Mouse (Mus musculus): Measurements from ENCODE around the gene Irgq. TPM values are rescaled to one million over a fixed set of nuclear protein-coding genes. Genes with fewer than 3 reads are reported as not detected.

Gene Irgq
- total RNA-seq, 1 experiment = 6.2 TPM

GRCm38 (mm10) chr7:24485481-24485880 is 45.0 kb upstream of the Irgq start:
- Histone ChIP-seq H3K36me3 (ENCODE audit: control insufficient read depth, insufficient read depth, low read length, poor library complexity, severe bottlenecking) (no peaks in the 10 kb centered on the region), H3K4me1 (ENCODE audit: control insufficient read depth in 2 of 2, insufficient read depth in 2 of 2, low read length in 2 of 2, poor library complexity in 1 of 2) (peaks cover 0 to 8% of the 10 kb centered on the region in 2 experiments; a peak in 1 of 4 replicates), H3K27ac (ENCODE audit: insufficient read depth, low read depth, low read length, poor library complexity, severe bottlenecking) (no peak overlapping the region), H3K9me3 (ENCODE audit: control insufficient read depth, insufficient read depth, low read depth, low read length) (no peaks in the 10 kb centered on the region), H3K9ac (ENCODE audit: insufficient read depth, low read depth, low read length, poor library complexity, severe bottlenecking) (no peak overlapping the region), H3K4me3 (ENCODE audit: insufficient read depth in 1 of 2, low read depth in 1 of 2, low read length in 2 of 2, poor library complexity in 1 of 2, severe bottlenecking in 1 of 2) (no peak overlapping the region)
- no peak for DNase-seq (ENCODE audit: low read depth, low spot score)
- in situ Hi-C loops (cut with MboI; ENCODE audit: low sequenced_read_pairs in 2 of 2, unreplicated experiment in 2 of 2) = no loop called here
- TF ChIP-seq ZNF384 (IDR thresholded peaks at IDR 0.05; ENCODE audit: low read depth, low read length) (no peak), CHD2 (IDR thresholded peaks at IDR 0.05; ENCODE audit: low read depth, low read length) (no peak), MAFK (IDR thresholded peaks at IDR 0.05; ENCODE audit: insufficient read depth, low read depth, low read length) (no peak), HCFC1 (IDR thresholded peaks at IDR 0.05; ENCODE audit: borderline replicate concordance, insufficient read depth, low read length) (no peak), ZC3H11A (IDR thresholded peaks at IDR 0.05; ENCODE audit: borderline replicate concordance, low read depth, low read length) (no peak)

GRCm38 (mm10) chr7:24486654-24487130 is 43.8 kb upstream of the Irgq start:
- in situ Hi-C loops (cut with MboI; ENCODE audit: low sequenced_read_pairs in 2 of 2, unreplicated experiment in 2 of 2) = no loop called here
- H3K4me3 ChIP-seq (ENCODE audit: insufficient read depth in 1 of 2, low read depth in 1 of 2, low read length in 2 of 2, poor library complexity in 1 of 2, severe bottlenecking in 1 of 2) = no peak overlapping the region
- no peaks in the 10 kb centered on the region for H3K9me3 ChIP-seq (ENCODE audit: control insufficient read depth, insufficient read depth, low read depth, low read length)
- no peak overlapping the region for H3K27ac ChIP-seq (ENCODE audit: insufficient read depth, low read depth, low read length, poor library complexity, severe bottlenecking)
- no peak for TF ChIP-seq CHD2 (IDR thresholded peaks at IDR 0.05; ENCODE audit: low read depth, low read length)
- TF ChIP-seq ZNF384 (IDR thresholded peaks at IDR 0.05; ENCODE audit: low read depth, low read length) = no peak
- TF ChIP-seq ZC3H11A (IDR thresholded peaks at IDR 0.05; ENCODE audit: borderline replicate concordance, low read depth, low read length) = no peak
- TF ChIP-seq HCFC1 (IDR thresholded peaks at IDR 0.05; ENCODE audit: borderline replicate concordance, insufficient read depth, low read length) = no peak
- peak; percentile 49; the same call in 1 of the 2 replicates for TF ChIP-seq MAFK (IDR thresholded peaks at IDR 0.05; ENCODE audit: insufficient read depth, low read depth, low read length)
- DNase-seq (ENCODE audit: low read depth, low spot score) = no peak
- no peaks in the 10 kb centered on the region for H3K36me3 ChIP-seq (ENCODE audit: control insufficient read depth, insufficient read depth, low read length, poor library complexity, severe bottlenecking)
- H3K4me1 ChIP-seq (ENCODE audit: control insufficient read depth in 2 of 2, insufficient read depth in 2 of 2, low read length in 2 of 2, poor library complexity in 1 of 2) = peaks cover 0 to 8% of the 10 kb centered on the region in 2 experiments; a peak in 1 of 4 replicates
- no peak overlapping the region for H3K9ac ChIP-seq (ENCODE audit: insufficient read depth, low read depth, low read length, poor library complexity, severe bottlenecking)

GRCm38 (mm10) chr7:24487403-24487802 is 43.1 kb upstream of the Irgq start:
- Histone ChIP-seq H3K27ac (ENCODE audit: insufficient read depth, low read depth, low read length, poor library complexity, severe bottlenecking) (no peak overlapping the region), H3K36me3 (ENCODE audit: control insufficient read depth, insufficient read depth, low read length, poor library complexity, severe bottlenecking) (no peaks in the 10 kb centered on the region), H3K9me3 (ENCODE audit: control insufficient read depth, insufficient read depth, low read depth, low read length) (no peaks in the 10 kb centered on the region), H3K4me1 (ENCODE audit: control insufficient read depth in 2 of 2, insufficient read depth in 2 of 2, low read length in 2 of 2, poor library complexity in 1 of 2) (peaks cover 0 to 8% of the 10 kb centered on the region in 2 experiments; a peak in 1 of 4 replicates), H3K4me3 (ENCODE audit: insufficient read depth in 1 of 2, low read depth in 1 of 2, low read length in 2 of 2, poor library complexity in 1 of 2, severe bottlenecking in 1 of 2) (no peak overlapping the region), H3K9ac (ENCODE audit: insufficient read depth, low read depth, low read length, poor library complexity, severe bottlenecking) (no peak overlapping the region)
- in situ Hi-C loops (cut with MboI; ENCODE audit: low sequenced_read_pairs in 2 of 2, unreplicated experiment in 2 of 2) = no loop called here
- no peak for DNase-seq (ENCODE audit: low read depth, low spot score)
- TF ChIP-seq MAFK (IDR thresholded peaks at IDR 0.05; ENCODE audit: insufficient read depth, low read depth, low read length) (no peak), ZC3H11A (IDR thresholded peaks at IDR 0.05; ENCODE audit: borderline replicate concordance, low read depth, low read length) (no peak), ZNF384 (IDR thresholded peaks at IDR 0.05; ENCODE audit: low read depth, low read length) (no peak), HCFC1 (IDR thresholded peaks at IDR 0.05; ENCODE audit: borderline replicate concordance, insufficient read depth, low read length) (no peak), CHD2 (IDR thresholded peaks at IDR 0.05; ENCODE audit: low read depth, low read length) (no peak)

- Histone ChIP-seq H3K4me3 (ENCODE audit: insufficient read depth in 1 of 2, low read depth in 1 of 2, low read length in 2 of 2, poor library complexity in 1 of 2, severe bottlenecking in 1 of 2) (no peak overlapping the region), H3K36me3 (ENCODE audit: control insufficient read depth, insufficient read depth, low read length, poor library complexity, severe bottlenecking) (no peaks in the 10 kb centered on the region), H3K27ac (ENCODE audit: insufficient read depth, low read depth, low read length, poor library complexity, severe bottlenecking) (no peak overlapping the region), H3K9ac (ENCODE audit: insufficient read depth, low read depth, low read length, poor library complexity, severe bottlenecking) (no peak overlapping the region), H3K9me3 (ENCODE audit: control insufficient read depth, insufficient read depth, low read depth, low read length) (no peaks in the 10 kb centered on the region), H3K4me1 (ENCODE audit: control insufficient read depth in 2 of 2, insufficient read depth in 2 of 2, low read length in 2 of 2, poor library complexity in 1 of 2) (peaks cover 0 to 10% of the 10 kb centered on the region in 2 experiments; a peak in 1 of 4 replicates)
- TF ChIP-seq MAFK (IDR thresholded peaks at IDR 0.05; ENCODE audit: insufficient read depth, low read depth, low read length) (no peak), HCFC1 (IDR thresholded peaks at IDR 0.05; ENCODE audit: borderline replicate concordance, insufficient read depth, low read length) (no peak), ZC3H11A (IDR thresholded peaks at IDR 0.05; ENCODE audit: borderline replicate concordance, low read depth, low read length) (no peak), ZNF384 (IDR thresholded peaks at IDR 0.05; ENCODE audit: low read depth, low read length) (no peak), CHD2 (IDR thresholded peaks at IDR 0.05; ENCODE audit: low read depth, low read length) (no peak)
- DNase-seq (ENCODE audit: low read depth, low spot score) = no peak
- in situ Hi-C loops (cut with MboI; ENCODE audit: low sequenced_read_pairs in 2 of 2, unreplicated experiment in 2 of 2) = no loop called here
These were observed 42.2 kb upstream of the Irgq start for GRCm38 (mm10) chr7:24488303-24488702.

All from ES-E14 (cell line).